Mouse (Mus musculus) monocyte, adult 2 months (primary cell): Measurements from ENCODE around the gene Snx15.
"Not testable (repeated sequence)": the region's sequence is repeated elsewhere in the genome, so short reads cannot be mapped to it uniquely, and the experiment has no call there.

Experiments
- DNase-seq, 2 experiments: peaks; one replicate each; pipeline ENCODE4 v3.0.0; 2022; ENCODE audit warnings: low spot score in 2 of 2, low read depth in 1 of 2

Snx15 gene

DNA sequence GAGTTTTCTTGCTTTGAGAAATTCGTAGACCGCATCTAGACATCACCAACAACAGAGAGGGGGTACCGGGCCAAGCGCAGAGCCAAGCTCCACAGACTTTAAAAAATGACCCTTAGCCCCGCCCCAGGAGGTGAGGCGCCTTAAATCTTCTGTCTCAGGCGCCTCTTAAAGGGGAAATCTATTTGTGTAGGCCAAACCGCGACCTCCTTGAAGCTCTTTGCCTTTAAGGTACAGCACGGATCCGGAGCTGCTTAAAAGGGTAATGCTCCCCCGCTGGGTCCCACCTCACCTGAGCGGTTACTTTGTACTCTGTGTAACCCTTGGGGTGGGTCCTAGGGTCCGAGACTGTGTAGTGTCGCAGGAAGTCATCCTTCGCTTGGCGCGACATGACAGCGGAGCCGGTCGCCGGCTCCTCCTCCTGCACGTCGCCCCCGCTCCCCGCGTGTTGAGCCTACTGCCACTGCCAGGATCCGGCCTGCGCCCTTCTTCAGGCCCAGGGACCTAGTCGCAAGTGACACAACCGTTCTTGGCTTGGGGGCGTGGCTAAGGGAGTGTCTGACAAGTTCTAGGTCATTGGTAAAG is at the start of gene Snx15:
Snx15 (minus strand) TSS at position 545 of the 582 bp plus-strand sequence.
- DNase-seq = peak; percentile 89 to 92

DNA sequence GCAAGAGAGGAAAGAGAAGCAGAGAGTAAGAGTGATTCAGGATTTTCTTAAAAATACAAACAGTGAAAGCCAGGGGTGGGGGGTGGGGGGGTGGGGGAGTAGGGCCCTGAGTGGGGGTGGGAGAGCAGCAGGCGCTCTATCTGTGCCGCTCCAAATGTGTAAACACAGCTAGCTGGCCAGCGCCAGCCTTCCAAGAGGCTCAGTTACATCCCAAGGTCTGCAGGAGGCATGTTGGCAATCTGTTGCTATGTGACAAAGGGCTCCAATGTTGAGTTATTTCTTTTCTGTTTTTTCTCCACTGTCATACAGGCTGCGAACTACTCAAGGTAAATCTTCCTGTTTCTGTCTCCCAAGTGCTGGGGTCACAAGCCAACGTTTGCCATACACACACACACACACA is 46.7 kb upstream of the Snx15 start:
- no peak for DNase-seq

DNA sequence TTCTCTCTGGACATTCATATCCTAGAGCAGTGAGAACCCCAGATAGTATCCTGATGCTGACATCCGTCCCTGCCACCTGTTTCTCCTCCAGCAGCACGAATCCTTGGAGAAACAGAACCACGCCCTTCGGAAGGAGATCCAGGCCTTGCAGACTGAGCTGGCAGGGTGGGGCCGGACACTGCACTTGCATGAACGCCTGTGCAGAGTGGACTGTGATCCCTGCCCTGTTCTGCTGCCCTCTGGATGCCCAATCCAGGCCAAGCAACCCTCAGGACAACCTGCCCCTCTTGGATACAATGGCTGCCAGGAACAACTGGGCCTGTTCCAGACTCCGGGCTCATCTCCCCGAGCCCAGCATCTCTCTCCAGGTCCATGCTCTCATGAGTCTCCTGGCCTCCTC is 43.1 kb upstream of the Snx15 start:
- no peak for DNase-seq

DNA sequence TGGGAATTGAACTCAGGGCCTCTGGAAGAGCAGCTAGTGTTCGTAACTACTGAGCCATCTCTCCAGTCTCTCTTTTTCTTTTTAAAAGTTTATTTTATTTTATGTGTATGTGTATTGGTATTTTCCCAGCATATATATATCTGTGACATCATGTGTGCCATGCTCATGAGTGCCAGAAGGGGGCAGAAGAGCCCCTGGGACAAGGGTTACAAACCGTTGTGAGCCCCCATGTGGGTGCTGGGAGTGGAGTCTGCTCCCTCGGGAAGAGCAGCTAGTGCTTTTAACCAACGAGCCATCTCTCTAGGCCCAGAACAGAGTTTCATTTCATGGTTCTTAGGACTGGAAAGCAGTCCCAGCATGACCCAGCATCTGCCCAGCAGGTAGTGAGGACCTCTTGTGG is 38.6 kb upstream of the Snx15 start:
- no peak for DNase-seq

DNA sequence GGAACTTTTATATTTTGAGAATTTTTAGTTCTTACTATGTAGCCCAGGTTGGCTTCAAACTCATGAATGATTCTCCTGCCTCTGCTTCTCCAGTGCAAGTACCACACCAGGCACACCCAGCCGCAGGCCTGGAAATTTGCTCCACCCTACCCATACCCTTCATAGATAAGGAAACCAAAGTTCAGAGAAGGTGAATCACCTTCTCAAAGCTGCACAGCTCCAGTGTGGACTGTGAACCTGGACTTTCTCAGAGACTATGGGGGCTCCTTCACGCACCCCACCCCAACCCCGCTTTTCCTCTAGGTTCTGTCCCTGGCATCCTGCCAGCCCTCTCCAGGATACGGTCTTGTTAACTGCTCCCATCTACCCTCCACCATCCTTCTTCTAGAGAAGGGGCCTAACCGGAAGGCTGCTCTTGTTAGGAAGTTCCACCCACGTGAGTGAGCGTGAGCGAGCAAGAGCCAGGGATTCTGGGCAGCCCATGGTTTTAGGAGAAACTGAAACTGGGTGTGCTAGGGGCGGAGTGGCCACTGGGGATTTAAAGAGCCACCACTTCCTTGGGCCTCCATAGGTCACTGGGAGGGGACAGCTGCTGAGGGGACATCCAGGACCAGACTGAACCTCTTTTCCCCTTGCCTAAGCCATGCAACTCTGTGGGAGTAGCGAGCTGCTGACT is 35.9 kb upstream of the Snx15 start:
- no peak for DNase-seq

DNA sequence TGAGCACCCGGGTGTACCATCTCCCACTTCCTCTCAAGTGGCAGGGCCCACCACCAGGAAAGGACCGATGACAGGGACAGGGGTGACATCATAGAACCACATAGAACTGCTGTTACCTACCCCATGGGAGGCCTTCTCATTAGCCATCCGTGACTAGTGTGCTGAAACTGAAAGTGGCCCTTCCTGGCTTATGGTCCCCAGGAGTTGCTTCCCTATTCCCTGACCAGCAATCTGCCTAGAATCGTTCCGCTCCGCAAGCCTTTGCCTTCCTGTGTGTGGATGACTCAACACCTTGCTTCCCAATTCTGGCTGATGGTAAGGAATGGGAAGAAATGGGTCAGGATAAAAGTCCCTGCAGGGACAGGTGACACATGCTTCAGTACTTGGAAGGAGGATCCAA is 29.1 kb upstream of the Snx15 start:
- DNase-seq = peak; percentile 22 to 42

DNA sequence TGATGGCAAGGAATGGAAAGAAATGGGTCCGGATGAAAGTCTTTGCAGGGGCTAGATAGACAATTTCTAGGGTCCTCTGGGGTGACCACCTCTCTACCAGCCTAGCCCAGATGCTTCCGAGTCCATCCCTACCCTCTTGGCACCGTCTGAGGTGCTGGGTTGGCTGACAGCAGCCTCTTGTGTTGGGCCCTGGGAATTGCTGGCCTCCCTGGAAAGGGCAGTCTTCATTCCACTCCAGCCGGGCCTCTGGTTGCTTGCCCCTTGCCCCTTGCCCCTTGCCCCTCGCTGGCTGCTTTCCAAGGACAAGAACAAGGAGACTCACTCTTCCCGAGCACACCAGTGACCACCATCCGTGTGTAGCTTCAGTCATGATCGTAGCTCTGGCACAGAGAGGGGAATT is 28.3 kb upstream of the Snx15 start:
- no peak for DNase-seq

DNA sequence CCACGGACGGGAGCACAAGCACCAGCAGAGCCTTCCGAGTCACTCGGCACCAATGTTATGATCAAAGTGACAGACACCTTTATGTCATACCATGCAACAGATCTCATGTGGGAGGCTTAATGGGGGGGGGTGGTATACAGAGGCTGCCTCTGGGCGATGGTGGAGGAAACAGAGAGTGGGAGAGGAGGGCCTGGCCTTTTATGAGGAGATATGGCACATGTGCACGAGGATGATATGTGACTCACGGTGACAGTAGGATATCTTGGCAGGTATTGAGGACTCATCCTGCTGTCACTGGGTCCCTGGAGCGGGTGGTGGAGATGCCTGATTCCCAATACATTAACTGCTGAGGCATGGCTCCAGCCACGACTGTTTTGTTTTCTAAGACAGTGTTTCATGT is 27.1 kb upstream of the Snx15 start:
- no peak for DNase-seq

DNA sequence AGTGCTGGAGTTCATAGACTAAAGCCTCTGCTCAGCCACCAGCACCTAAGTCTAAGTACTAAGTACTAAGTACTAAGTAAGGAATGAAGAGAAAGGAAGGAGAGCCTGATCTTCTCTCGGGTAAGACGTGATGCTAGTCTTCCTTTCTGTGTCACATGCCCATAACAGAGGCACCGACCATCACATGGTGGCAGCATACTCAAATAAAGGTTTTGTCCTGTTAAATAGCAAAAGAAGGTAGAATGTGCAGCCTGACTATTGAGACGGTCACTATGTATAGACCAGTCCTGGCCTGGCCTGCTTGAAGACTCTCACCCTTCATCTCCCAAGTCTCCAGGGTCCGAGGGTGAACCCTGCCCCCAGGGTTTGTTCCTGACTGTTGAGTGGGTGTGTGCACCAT is 16.7 kb upstream of the Snx15 start:
- DNase-seq = no peak

DNA sequence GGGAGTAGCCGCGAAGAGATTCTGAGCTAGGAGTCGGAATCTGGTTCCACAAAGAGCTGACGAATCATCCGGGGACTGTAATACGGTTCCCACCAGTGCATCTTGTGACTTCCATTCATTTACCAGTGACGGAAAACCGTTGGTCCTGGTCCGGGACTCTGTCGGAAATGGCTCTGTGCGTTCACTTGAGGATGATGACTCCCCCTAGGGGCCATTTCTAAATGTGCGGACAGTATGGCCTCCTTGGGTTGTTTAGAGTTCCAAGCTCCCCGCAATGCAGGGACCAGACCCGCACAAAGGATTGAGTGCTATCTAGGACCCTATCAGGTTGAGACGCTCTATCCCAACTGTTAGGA is 13.3 kb upstream of the Snx15 start, which contains the start of gene Arl2:
Arl2 (minus strand) TSS at position 155 of the 356 bp plus-strand sequence.
- peak; percentile 55 to 64 for DNase-seq

DNA sequence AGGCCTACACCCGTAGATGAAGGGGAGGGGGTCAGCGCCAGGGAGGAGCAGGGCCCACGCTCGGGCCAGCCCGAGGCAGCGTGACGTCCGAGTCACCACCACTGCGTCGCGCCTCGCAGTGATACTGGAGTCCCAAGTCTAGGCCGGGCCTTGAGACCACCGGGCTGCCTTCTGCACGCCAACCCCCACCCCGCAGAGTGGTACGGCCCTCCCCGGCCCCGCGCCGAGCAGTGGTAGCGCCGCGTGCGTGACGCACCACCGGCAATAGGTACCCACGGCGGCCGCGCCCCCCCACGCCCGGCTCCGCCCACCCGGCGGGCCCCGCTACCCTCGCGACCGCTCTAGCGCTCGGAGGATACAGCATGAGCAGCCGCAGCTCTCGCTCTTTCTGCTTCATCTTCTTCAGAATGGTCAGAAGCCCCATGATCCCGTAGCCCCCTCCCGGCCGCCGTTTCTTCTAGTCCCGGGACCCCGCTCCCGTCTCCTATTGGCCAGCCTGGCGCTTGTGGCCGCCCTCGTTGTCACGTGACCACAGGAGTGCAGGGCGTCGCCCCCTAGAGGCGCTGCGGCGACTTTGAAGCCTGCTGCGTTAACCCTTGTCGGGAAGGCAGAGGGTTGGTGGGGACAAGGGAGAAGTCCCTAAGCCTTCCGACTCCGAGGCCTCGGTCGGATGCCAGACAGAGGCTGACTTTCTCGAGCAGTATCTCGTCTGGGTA is 12.7 kb upstream of the Snx15 start, which contains the start of gene Batf2:
Batf2 (plus strand) TSS at position 306 of the 716 bp plus-strand sequence.
- peak; percentile 75 to 87 for DNase-seq

DNA sequence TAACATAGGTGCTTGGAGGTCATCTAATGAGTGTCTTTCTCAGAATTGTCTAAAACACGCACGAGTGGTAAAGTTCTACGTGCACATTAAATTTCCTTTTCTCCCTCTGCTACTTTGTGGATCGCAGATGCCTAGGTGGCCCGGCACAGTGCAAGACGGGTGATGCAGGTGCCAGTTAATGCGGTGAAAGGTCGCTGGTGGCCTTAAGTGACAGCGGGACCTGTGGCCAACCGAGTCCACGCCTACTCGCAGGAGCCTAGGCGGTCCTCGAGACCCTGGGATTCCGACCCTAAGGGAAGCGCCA is 12.2 kb upstream of the Snx15 start:
- no peak for DNase-seq

DNA sequence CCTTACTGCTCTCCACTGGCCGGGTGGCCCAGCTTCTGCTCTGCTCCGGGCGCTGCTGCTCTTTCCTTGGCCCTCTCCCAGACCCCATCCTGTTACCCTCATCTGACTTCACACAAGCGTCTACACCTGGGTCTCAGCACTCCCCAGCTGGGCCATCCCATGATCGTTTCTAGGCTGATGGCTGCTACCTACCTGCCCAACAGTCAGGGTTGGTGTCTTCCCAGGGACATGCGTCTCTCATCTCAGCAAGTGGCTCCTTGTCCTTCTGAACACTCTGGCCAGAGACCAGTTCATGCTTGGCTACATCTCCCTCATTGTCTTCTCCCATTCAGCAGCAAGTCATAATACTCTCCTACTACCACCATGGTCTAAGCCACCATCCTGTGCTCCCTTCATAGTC is 11.6 kb upstream of the Snx15 start:
- DNase-seq = no peak

DNA sequence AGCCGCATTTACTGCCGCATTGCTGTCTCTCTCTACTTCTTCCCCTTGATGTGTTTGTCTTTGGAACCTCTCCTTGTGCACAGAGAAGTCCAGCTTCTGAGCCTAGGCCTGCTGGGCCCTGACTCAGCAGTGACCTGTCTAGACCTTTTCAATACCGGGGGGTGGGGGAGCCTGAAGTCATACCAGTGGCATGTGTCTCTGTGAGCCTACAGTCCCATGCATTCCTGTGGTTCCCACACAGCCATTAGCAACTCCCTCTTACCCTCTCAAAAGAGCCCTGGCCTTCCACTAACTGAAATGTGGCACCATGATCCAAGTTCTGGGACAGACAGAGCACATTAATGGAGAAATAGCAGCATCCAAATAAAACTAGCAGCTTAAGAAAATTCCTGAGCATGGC is 8.3 kb upstream of the Snx15 start:
- DNase-seq = no peak

DNA sequence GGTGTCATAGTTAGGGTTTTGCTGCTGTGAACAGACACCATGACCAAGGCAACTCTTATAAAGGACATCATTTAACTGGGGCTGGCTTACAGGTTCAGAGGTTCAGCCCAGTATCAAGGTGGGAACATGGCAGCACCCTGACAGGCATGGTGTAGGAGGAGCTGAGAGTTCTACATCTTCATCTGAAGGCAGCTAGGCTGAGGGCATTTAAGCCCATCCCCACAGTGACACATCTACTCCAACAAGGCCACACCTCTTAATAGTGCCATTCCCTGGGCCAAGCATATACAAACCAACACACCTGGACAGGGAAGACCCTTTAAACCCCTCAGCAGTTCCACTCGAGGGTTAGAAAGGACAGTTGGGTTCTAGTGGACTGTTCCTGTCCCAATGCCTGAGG is 5.1 kb upstream of the Snx15 start:
- not testable (repeated sequence) for DNase-seq

DNA sequence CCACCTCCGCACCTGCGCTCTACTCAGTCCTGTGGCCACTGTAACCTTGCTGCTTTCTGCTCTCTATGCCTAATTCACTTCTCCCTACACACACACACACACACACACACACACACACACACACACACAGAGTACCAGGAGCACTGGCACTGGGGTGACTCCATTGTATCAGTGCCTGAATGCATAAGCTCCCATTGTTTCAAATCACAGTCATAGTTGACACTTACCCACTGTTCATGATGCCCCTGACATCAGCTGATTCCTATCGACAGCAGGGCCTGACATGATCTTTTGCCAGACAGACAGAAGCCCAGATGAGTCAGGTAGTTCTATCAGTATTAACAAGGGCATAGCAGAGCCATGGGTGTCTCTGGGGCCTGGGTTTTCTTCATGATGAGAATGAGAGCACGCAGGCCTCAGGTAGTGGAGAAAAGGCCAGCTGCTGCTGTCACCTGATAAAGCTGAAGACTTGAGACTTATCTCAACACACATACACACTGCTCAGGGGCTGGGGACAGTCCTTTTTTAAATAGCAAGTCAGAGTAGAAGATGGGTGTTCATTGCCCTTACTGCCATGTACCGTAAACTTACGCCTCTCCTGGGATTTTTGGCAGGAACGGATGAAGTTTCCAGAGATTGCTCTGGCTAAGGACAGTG is 4.2 kb upstream of the Snx15 start:
- no peak for DNase-seq

DNA sequence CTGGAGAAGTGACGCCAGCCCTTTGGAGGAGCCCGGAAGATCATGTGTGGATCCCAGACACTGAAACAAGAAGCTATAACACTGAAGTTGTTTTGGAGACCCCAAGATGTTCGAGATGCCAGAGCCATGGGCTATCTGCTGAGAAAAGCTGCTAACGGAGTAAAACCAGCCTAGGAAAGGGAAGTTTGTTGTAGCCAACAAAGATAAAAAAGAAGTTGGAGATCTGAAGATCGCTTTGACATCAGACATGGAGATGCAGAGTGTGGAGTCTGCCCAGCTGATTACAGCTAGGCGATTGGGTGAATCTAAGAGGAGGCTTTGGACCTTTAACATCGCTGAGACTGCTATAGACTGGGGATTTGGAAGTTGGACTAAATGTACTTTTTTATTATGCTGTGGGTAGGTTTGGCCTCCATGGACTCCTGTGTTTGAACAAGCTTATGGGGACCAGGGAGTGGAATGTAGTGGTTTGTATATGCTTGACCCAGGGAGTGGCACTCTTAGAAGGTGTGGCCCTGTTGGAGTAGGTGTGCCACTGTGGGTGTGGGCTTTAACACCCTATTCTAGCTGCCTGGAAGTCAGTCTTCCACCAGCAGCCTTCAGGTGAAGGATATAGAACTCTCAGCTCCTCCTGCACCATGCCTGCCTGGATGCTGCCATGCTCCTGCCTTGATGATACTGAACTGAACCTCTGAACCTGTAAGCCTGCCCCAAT is 2.5 kb upstream of the Snx15 start:
- not testable (repeated sequence) for DNase-seq

DNA sequence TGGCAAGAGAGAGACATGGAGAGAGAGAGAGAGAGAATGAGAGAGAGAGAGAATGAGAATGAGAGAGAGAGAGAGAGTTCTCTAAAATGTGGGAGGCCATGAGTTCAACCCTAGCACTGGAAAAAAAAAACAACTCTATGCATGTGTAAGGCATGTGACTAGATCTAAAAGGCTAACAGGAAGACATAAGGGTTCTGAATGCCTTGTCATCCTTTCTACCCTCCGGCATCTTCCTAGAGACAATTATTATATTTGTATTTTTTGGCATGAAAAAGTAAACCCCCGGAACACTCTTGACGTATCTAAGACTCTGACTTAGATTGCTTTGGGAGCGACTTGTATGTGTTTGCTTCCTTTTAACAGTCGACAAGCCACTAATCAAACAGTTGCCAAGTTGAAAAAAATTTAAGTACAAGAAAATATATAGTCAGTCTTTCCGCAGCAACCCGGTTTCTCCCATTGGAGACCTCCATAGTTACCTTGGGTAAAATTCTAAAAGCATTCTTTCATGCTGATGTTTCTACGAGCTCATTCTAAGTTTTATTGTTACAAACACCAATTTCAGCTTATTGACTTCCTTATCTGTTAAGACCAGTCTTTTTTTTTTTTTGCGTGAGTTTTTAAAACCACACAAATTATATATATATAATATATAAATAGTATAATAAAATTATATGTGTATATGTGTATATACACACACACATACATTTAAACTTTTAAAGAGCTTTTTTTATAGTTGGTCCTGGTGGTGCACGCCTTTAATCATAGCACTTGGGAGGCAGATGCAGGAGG is 1.1 kb downstream of the Snx15 start:
- no peak for DNase-seq

DNA sequence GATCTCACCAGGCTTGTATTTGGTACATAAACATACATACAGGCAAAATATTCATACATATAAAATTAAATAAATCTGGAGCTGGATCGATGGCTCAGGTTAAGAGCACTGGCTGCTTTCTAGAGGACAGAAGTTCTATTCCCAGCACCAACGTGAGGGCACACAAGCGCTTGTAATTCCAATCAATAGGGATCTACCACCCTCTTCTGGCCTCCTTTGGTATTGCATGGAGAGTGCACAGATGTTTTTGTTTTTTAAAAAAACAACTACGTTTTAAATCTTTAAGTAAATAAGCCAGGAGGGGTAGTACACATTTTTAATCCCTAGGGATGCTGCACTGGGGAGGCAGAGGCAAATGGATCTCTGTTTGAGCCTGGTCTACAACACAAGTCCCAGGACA is 1.8 kb downstream of the Snx15 start:
- peak; percentile 33 to 39 for DNase-seq

DNA sequence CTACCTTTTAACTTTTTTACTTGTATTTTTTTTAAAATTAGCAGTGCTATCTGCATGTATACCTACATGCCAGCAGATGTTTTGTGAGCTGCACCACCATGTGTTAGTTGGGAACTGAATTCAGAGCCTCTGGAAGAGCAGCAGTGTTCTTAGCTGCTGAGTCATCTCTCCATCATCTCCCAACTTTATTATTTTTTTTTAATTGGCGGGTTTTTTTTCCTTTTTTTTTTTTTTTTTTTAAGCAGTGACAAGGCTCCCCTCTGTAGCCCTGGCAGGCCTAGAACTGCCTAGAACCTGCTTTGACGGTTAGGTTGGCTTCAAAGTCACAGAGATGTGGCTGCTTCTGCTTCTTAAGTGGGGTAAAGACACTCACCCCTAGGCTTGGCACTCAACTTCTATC is 3.2 kb downstream of the Snx15 start:
- no peak for DNase-seq

DNA sequence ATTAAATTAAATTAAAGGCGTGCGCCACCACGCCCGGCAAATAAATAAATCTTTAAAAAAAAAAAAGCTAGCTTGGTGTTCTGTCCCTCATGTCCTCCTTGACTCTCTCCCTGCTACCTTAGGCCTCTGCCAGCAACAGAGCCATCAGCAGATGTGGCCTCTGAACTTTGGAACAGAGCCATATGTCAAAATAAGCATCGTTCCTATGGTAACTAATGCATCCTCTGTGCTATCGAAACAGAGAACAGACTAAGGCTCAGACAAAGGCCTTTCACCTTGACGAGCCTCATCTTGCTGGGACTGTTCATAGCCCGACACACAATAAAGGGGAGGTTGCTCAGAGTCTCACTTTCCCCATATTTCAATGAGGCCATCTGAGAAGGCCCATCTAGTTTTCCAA is 4.8 kb downstream of the Snx15 start:
- DNase-seq = no peak
